Mouse (Mus musculus): ENCODE measurements around the gene Gata5. TPM values are rescaled to one million over a fixed set of nuclear protein-coding genes. Genes with fewer than 3 reads are reported as not detected.

Gene Gata5
- polyA plus RNA-seq, 1 experiment, result not detected

DNA sequence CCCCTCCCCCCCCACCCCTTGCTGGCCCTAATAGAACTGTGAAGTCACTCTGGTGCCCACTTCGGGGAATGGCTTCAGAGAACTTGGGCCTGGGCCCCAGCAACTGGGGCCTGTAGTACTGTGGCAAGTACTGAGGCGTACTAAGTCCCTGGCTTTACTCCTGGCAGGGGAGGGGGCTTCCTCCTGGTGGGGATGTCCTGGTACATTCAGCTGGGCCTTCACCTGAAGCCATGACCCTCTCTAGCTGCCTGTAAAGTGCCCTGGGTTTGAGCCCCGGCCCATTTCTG, 28.9 kb upstream of the Gata5 start:
- H3K4me3 ChIP-seq, result no peak overlapping the region
- no peak overlapping the region for H3ac ChIP-seq (ENCODE audit: control insufficient read depth, insufficient read length)
- H3K79me2 ChIP-seq (ENCODE audit: control insufficient read depth, insufficient read depth), result no peaks in the 10 kb centered on the region
- H3K27me3 ChIP-seq (ENCODE audit: control insufficient read depth, insufficient read depth, insufficient read length), result peaks cover 13% of the 10 kb centered on the region
- TF ChIP-seq REST (IDR thresholded peaks at IDR 0.05; ENCODE audit: insufficient read depth, insufficient read length), result no peak
- peak; percentile 36 for TF ChIP-seq POLR2A (IDR thresholded peaks at IDR 0.05; ENCODE audit: insufficient read length, low read depth)
- no peaks in the 10 kb centered on the region for H3K36me3 ChIP-seq (ENCODE audit: control insufficient read depth, insufficient read depth)
- H3K4me2 ChIP-seq (ENCODE audit: low read depth), result peak overlapping the region; percentile 62

DNA sequence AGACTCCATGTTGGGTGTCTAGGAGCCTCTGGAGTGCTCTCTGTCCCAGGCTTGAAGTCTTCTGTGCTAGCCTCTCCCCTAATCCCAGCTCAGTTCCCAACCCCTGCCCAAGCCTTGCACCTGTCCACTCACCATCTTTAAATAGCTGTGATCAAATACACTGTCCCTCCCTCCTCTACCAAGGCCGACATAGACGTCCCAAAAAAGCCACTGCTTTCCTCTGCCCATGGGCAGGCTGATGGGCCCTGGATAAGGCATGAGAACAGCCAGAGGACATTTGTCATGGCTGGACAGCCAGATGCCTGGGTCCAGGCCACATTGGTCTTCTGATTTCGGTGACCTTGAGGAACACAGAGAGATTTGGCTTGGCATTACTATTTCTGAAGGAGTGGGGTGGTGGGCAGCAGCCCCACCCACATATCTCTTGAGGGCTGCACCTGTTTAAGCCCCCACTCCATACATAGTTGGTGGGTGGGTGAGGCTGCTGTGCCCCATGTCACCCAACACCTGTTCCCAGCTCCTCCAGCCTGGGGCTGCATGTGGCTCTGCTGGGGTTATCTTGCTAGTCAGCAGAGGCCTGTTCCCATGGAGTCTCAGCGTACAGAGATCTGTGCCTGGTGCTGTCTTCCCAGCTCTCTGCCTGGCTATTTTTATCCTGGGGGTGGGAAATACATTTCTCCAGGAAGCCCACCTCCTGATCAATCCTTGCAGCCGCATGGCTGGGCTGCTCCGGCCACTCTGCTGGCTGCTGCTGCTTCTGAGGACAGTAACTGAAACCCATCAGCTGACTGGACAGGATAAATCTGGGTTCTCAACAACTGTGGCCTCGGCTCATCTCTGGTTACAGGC, 28.3 kb upstream of the Gata5 start:
- Histone ChIP-seq H3K27me3 (ENCODE audit: control insufficient read depth, insufficient read depth, insufficient read length) (peaks cover 17% of the 10 kb centered on the region), H3K36me3 (ENCODE audit: control insufficient read depth, insufficient read depth) (no peaks in the 10 kb centered on the region), H3K79me2 (ENCODE audit: control insufficient read depth, insufficient read depth) (no peaks in the 10 kb centered on the region), H3ac (ENCODE audit: control insufficient read depth, insufficient read length) (no peak overlapping the region), H3K4me2 (ENCODE audit: low read depth) (peak overlapping the region; percentile 54), H3K4me3 (no peak overlapping the region)
- TF ChIP-seq POLR2A (IDR thresholded peaks at IDR 0.05; ENCODE audit: insufficient read length, low read depth), result peak; percentile 7
- no peak for TF ChIP-seq USF1 (IDR thresholded peaks at IDR 0.05; ENCODE audit: low read depth)
- TF ChIP-seq MAX (IDR thresholded peaks at IDR 0.05; ENCODE audit: low read depth), result no peak
- peak; percentile 75 to 95 (median 86) for TF ChIP-seq MYOG (IDR thresholded peaks at IDR 0.05; ENCODE audit: control insufficient read depth in 1 of 3, insufficient read depth in 1 of 3, insufficient read length in 2 of 3, low read depth in 2 of 3)
- TF ChIP-seq E2F4 (IDR thresholded peaks at IDR 0.05; ENCODE audit: insufficient read depth), result no peak
- TF ChIP-seq MYOD1 (IDR thresholded peaks at IDR 0.05; ENCODE audit: control insufficient read depth in 1 of 3, insufficient read length in 2 of 3, low read depth in 2 of 3), result peak; percentile 79 to 96 (median 91)
- no peak for TF ChIP-seq CEBPB (IDR thresholded peaks at IDR 0.05; ENCODE audit: insufficient read depth, poor library complexity, severe bottlenecking)
- no peak for TF ChIP-seq POLR2AphosphoS2 (IDR thresholded peaks at IDR 0.05; ENCODE audit: insufficient read length, low read depth)
- TF ChIP-seq TCF3 (IDR thresholded peaks at IDR 0.05; ENCODE audit: insufficient read length, low read depth), result peak; percentile 80
- TF ChIP-seq SRF (IDR thresholded peaks at IDR 0.05; ENCODE audit: control insufficient read depth, insufficient read length, low read depth), result no peak
- no peak for TF ChIP-seq REST (IDR thresholded peaks at IDR 0.05; ENCODE audit: insufficient read depth, insufficient read length)
- TF ChIP-seq TCF12 (IDR thresholded peaks at IDR 0.05; ENCODE audit: insufficient read depth, poor library complexity, severe bottlenecking), result peak; percentile 80

DNA sequence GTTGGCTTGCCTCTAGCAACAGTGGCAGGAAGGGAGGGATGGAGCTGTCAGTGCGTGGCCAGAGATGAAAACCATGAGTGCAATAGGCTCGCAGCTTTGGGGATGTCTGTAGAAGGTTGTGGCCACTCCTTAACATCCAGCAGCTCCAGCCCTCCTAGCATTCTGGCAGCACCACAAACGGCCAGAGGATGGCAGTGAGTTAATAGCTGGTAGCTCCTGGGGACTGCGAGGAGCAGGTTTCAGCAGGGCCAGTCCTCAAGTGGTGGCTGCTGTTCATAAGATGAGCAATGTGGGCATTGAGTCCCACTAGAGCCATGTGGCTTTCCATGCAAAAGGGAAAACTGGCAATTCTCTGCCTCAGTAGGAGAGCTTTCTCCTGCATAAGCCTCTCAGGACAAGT, 24.6 kb upstream of the Gata5 start:
- Histone ChIP-seq H3K79me2 (ENCODE audit: control insufficient read depth, insufficient read depth) (no peaks in the 10 kb centered on the region), H3ac (ENCODE audit: control insufficient read depth, insufficient read length) (no peak overlapping the region), H3K36me3 (ENCODE audit: control insufficient read depth, insufficient read depth) (no peaks in the 10 kb centered on the region), H3K4me2 (ENCODE audit: low read depth) (no peak overlapping the region), H3K4me3 (no peak overlapping the region), H3K27me3 (ENCODE audit: control insufficient read depth, insufficient read depth, insufficient read length) (peaks cover 47% of the 10 kb centered on the region)
- TF ChIP-seq POLR2AphosphoS2 (IDR thresholded peaks at IDR 0.05; ENCODE audit: insufficient read length, low read depth) (no peak), REST (IDR thresholded peaks at IDR 0.05; ENCODE audit: insufficient read depth, insufficient read length) (no peak), TCF12 (IDR thresholded peaks at IDR 0.05; ENCODE audit: insufficient read depth, poor library complexity, severe bottlenecking) (no peak), SRF (IDR thresholded peaks at IDR 0.05; ENCODE audit: control insufficient read depth, insufficient read length, low read depth) (no peak), MAX (IDR thresholded peaks at IDR 0.05; ENCODE audit: low read depth) (no peak), USF1 (IDR thresholded peaks at IDR 0.05; ENCODE audit: low read depth) (no peak), POLR2A (IDR thresholded peaks at IDR 0.05; ENCODE audit: insufficient read length, low read depth) (no peak), E2F4 (IDR thresholded peaks at IDR 0.05; ENCODE audit: insufficient read depth) (no peak), TCF3 (IDR thresholded peaks at IDR 0.05; ENCODE audit: insufficient read length, low read depth) (no peak), MYOG (IDR thresholded peaks at IDR 0.05; ENCODE audit: control insufficient read depth in 1 of 3, insufficient read depth in 1 of 3, insufficient read length in 2 of 3, low read depth in 2 of 3) (no peak), MYOD1 (IDR thresholded peaks at IDR 0.05; ENCODE audit: control insufficient read depth in 1 of 3, insufficient read length in 2 of 3, low read depth in 2 of 3) (no peak), CEBPB (IDR thresholded peaks at IDR 0.05; ENCODE audit: insufficient read depth, poor library complexity, severe bottlenecking) (no peak)

DNA sequence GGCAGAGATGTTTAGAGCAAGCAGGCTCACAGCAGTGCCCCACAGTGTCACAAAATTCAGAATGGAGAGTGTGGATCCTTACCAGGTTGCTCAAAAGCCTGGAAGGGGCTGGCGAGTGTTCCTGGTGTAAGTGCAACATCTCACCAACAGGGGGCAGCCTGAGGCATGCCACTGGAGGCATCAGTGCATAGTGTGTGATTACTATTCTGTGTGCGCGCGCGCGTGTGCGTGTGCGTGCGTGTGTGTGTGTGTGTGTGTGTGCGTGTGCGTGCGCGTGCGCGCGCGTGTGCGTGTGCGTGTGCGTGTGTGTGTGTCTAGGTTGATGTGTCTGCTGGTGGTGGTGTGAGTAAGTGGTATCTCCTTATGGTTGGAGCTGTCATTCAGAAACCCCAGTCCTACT, 18.8 kb upstream of the Gata5 start:
- no peaks in the 10 kb centered on the region for H3K36me3 ChIP-seq (ENCODE audit: control insufficient read depth, insufficient read depth)
- no peaks in the 10 kb centered on the region for H3K79me2 ChIP-seq (ENCODE audit: control insufficient read depth, insufficient read depth)
- H3K4me2 ChIP-seq (ENCODE audit: low read depth), result no peak overlapping the region
- H3K27me3 ChIP-seq (ENCODE audit: control insufficient read depth, insufficient read depth, insufficient read length), result peaks cover 53% of the 10 kb centered on the region
- H3ac ChIP-seq (ENCODE audit: control insufficient read depth, insufficient read length), result no peak overlapping the region
- H3K4me3 ChIP-seq, result no peak overlapping the region
- TF ChIP-seq REST (IDR thresholded peaks at IDR 0.05; ENCODE audit: insufficient read depth, insufficient read length), result no peak
- TF ChIP-seq MYOD1 (IDR thresholded peaks at IDR 0.05; ENCODE audit: control insufficient read depth in 1 of 3, insufficient read length in 2 of 3, low read depth in 2 of 3), result peak in 1 of 3 experiments; percentile 4
- TF ChIP-seq TCF3 (IDR thresholded peaks at IDR 0.05; ENCODE audit: insufficient read length, low read depth), result no peak
- TF ChIP-seq TCF12 (IDR thresholded peaks at IDR 0.05; ENCODE audit: insufficient read depth, poor library complexity, severe bottlenecking), result no peak

DNA sequence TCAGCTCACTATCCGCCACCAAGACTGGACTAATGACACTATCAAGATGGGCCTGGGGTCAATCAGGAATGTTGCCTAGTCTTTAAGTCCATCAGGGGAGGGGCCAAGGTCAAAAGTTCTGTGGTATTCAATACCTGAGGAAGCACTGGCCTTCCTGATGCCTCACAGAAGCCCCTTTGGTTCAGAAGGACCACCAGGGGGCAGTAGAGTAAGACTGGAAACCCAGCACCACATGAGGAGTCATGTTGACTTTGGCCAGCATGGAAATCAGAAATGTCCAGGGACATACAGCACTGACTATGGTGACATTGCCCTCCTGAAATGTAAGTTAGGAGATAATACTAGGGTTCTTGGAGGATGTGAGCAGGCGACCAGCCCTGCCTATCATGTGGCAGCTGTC, 16.2 kb upstream of the Gata5 start:
- Histone ChIP-seq H3K4me2 (ENCODE audit: low read depth) (no peak overlapping the region), H3K27me3 (ENCODE audit: control insufficient read depth, insufficient read depth, insufficient read length) (peaks cover 40% of the 10 kb centered on the region), H3K4me3 (no peak overlapping the region), H3K36me3 (ENCODE audit: control insufficient read depth, insufficient read depth) (no peaks in the 10 kb centered on the region), H3ac (ENCODE audit: control insufficient read depth, insufficient read length) (no peak overlapping the region), H3K79me2 (ENCODE audit: control insufficient read depth, insufficient read depth) (no peaks in the 10 kb centered on the region)
- TF ChIP-seq SRF (IDR thresholded peaks at IDR 0.05; ENCODE audit: control insufficient read depth, insufficient read length, low read depth) (no peak), MAX (IDR thresholded peaks at IDR 0.05; ENCODE audit: low read depth) (no peak), TCF3 (IDR thresholded peaks at IDR 0.05; ENCODE audit: insufficient read length, low read depth) (no peak), MYOD1 (IDR thresholded peaks at IDR 0.05; ENCODE audit: control insufficient read depth in 1 of 3, insufficient read length in 2 of 3, low read depth in 2 of 3) (no peak), CEBPB (IDR thresholded peaks at IDR 0.05; ENCODE audit: insufficient read depth, poor library complexity, severe bottlenecking) (no peak), POLR2A (IDR thresholded peaks at IDR 0.05; ENCODE audit: insufficient read length, low read depth) (no peak), MYOG (IDR thresholded peaks at IDR 0.05; ENCODE audit: control insufficient read depth in 1 of 3, insufficient read depth in 1 of 3, insufficient read length in 2 of 3, low read depth in 2 of 3) (no peak), TCF12 (IDR thresholded peaks at IDR 0.05; ENCODE audit: insufficient read depth, poor library complexity, severe bottlenecking) (no peak), E2F4 (IDR thresholded peaks at IDR 0.05; ENCODE audit: insufficient read depth) (no peak), USF1 (IDR thresholded peaks at IDR 0.05; ENCODE audit: low read depth) (no peak), REST (IDR thresholded peaks at IDR 0.05; ENCODE audit: insufficient read depth, insufficient read length) (no peak), POLR2AphosphoS2 (IDR thresholded peaks at IDR 0.05; ENCODE audit: insufficient read length, low read depth) (no peak)

All from myocyte (in vitro differentiated cells).